Mouse (Mus musculus) ES-E14 (cell line): ENCODE measurements at regions not wholly inside any gene's neighbourhood (a gene's known extent, or its start where the extent isn't known, plus 50 kb on each side); places are given as distances from the start of the nearest gene placed in this dataset.

Experiments
- DNase-seq: peaks from one replicate; pipeline ENCODE4 v3.0.0-alpha.2; 2013; ENCODE audit warnings: low read depth, low spot score
- H3K27ac ChIP-seq: 2 replicates; pipeline ENCODE4 v1.5.1; 2012; ENCODE audit warnings: low read depth, mild to moderate bottlenecking, low read length, moderate library complexity, mixed read lengths; ENCODE audit not compliant: poor library complexity, insufficient read depth, severe bottlenecking
- H3K36me3 ChIP-seq: 2 replicates; pipeline ENCODE4 v1.6.1; 2012; ENCODE audit warnings: mild to moderate bottlenecking, low read length, moderate library complexity, mixed read lengths; ENCODE audit not compliant: control insufficient read depth, poor library complexity, insufficient read depth, severe bottlenecking
- H3K4me1 ChIP-seq, 2 experiments: fragments of 150-350 bp in 1 of 2; sonication (generic) in 1 of 2; 2 replicates each; pipeline ENCODE4 v1.6.1; 2012; ENCODE audit warnings: low read length in 2 of 2, mild to moderate bottlenecking in 1 of 2, mixed read lengths in 1 of 2; ENCODE audit not compliant: control insufficient read depth in 2 of 2, insufficient read depth in 2 of 2, poor library complexity in 1 of 2
- H3K4me3 ChIP-seq, 2 experiments: fragments of 150-350 bp in 1 of 2; sonication (generic) in 1 of 2; 2 replicates each; pipeline ENCODE4 v1.5.1; 2012; ENCODE audit warnings: low read length in 2 of 2, low read depth in 1 of 2, mild to moderate bottlenecking in 1 of 2, mixed read lengths in 1 of 2; ENCODE audit not compliant: insufficient read depth in 1 of 2, poor library complexity in 1 of 2, severe bottlenecking in 1 of 2
- H3K9ac ChIP-seq: 2 replicates; pipeline ENCODE4 v1.6.1; 2012; ENCODE audit warnings: low read depth, mild to moderate bottlenecking, low read length, mixed read lengths; ENCODE audit not compliant: poor library complexity, insufficient read depth, severe bottlenecking
- H3K9me3 ChIP-seq: fragments of 150-350 bp; sonication (generic); 2 replicates; pipeline ENCODE4 v1.6.1; 2012; ENCODE audit warnings: low read depth, mild to moderate bottlenecking, low read length; ENCODE audit not compliant: control insufficient read depth, insufficient read depth
- CHD2 ChIP-seq: IDR thresholded peaks from 2 replicates; pipeline ENCODE4 v1.6.1; 2014; ENCODE audit warnings: mild to moderate bottlenecking, low read depth, low read length, inconsistent platforms
- HCFC1 ChIP-seq: IDR thresholded peaks from 2 replicates; pipeline ENCODE4 v1.6.1; 2012; ENCODE audit warnings: low read length, inconsistent platforms, borderline replicate concordance; ENCODE audit not compliant: insufficient read depth
- MAFK ChIP-seq: IDR thresholded peaks from 2 replicates; pipeline ENCODE4 v1.6.1; 2014; ENCODE audit warnings: mild to moderate bottlenecking, low read depth, low read length, inconsistent platforms; ENCODE audit not compliant: insufficient read depth
- ZC3H11A ChIP-seq: IDR thresholded peaks from 2 replicates; pipeline ENCODE4 v1.6.1; 2012; ENCODE audit warnings: low read depth, mild to moderate bottlenecking, inconsistent platforms, low read length, borderline replicate concordance
- ZNF384 ChIP-seq: IDR thresholded peaks from 2 replicates; pipeline ENCODE4 v1.6.1; 2012; ENCODE audit warnings: low read depth, low read length, inconsistent platforms
- in situ Hi-C, 2 experiments: fragments of 600-800 bp; cut with MboI; formaldehyde crosslinking; loops; one replicate each; pipeline ENCODE4 v1.15.1; 2025; ENCODE audit warnings: low sequenced_read_pairs in 2 of 2, inconsistent platforms in 1 of 2; ENCODE audit not compliant: unreplicated experiment in 2 of 2

GRCm38 (mm10) chr1:193477298-193477697, 107.2 kb upstream of the Camk1g start:
- no peak overlapping the region for H3K27ac ChIP-seq
- in situ Hi-C loops, result no loop called here
- TF ChIP-seq MAFK, result no peak
- H3K4me3 ChIP-seq, result no peak overlapping the region
- H3K4me1 ChIP-seq, result peaks cover 2 to 10% of the 10 kb centered on the region in 2 experiments; a peak in 1 of 4 replicates
- no peaks in the 10 kb centered on the region for H3K36me3 ChIP-seq
- no peak for DNase-seq
- H3K9me3 ChIP-seq, result no peaks in the 10 kb centered on the region
- H3K9ac ChIP-seq, result no peak overlapping the region

- no peaks in the 10 kb centered on the region for H3K36me3 ChIP-seq
- peaks cover 2 to 10% of the 10 kb centered on the region in 2 experiments; a peak in 1 of 4 replicates for H3K4me1 ChIP-seq
- in situ Hi-C loops, result no loop called here
- no peak overlapping the region for H3K27ac ChIP-seq
- TF ChIP-seq HCFC1 (no peak), ZC3H11A (no peak), MAFK (no peak), CHD2 (no peak), ZNF384 (no peak)
- DNase-seq, result no peak
- no peaks in the 10 kb centered on the region for H3K9me3 ChIP-seq
- H3K4me3 ChIP-seq, result no peak overlapping the region
- H3K9ac ChIP-seq, result no peak overlapping the region
Observed at GRCm38 (mm10) chr1:193476805-193477204, 106.7 kb upstream of the Camk1g start.

- in situ Hi-C loops, result no loop called here
- Histone ChIP-seq H3K4me3 (no peak overlapping the region), H3K27ac (no peak overlapping the region), H3K9ac (no peak overlapping the region), H3K36me3 (no peaks in the 10 kb centered on the region), H3K9me3 (no peaks in the 10 kb centered on the region), H3K4me1 (no peaks in the 10 kb centered on the region)
- no peak for TF ChIP-seq ZNF384
- TF ChIP-seq HCFC1, result no peak
- DNase-seq, result no peak
Observed at GRCm38 (mm10) chr1:193466306-193466705, 96.2 kb upstream of the Camk1g start.

DNA sequence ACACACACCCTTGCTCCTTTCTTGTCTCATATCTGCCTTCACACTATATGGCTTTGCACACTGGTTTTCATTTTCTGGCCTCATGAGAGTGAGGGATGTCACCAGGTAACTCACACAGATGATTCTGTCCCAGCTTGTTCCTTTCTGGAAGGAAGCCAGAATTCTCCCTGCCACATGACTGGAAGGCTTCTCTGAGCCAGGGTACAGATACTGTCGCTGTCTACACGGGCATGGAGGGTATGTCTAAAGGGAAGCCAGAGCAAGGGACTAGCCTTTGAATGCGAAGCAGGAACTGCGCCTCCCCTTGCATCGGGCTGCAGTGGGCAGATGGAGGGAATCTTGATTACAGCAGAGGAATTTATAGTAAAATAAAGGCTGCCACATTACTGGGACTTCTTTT, 89.6 kb upstream of the Camk1g start:
- no peaks in the 10 kb centered on the region for H3K4me1 ChIP-seq

DNA sequence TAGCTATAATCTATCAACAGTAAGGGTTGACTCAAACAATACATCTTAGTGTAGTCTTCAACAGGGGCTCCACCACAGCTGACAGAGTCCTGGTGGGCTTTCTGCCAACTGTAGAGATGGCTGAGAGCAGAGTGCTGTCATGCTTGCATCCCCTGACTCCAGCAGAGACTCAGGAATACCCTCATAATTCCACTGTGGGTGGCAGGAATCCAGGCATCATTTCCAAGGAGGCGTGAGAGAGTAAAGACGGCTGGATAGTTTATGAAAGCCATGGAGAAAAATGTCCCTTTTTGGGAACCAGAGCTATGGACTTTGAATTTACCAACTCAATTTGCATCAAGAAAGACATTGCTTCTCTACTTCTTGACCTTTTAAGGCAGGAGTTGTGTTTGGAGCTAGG, 87.8 kb upstream of the Camk1g start:
- Histone ChIP-seq H3K4me1 (no peaks in the 10 kb centered on the region), H3K36me3 (no peaks in the 10 kb centered on the region), H3K9ac (no peak overlapping the region), H3K9me3 (no peaks in the 10 kb centered on the region), H3K27ac (no peak overlapping the region), H3K4me3 (no peak overlapping the region)
- no peak for TF ChIP-seq CHD2
- TF ChIP-seq ZC3H11A, result no peak
- TF ChIP-seq MAFK, result no peak
- TF ChIP-seq ZNF384, result no peak
- TF ChIP-seq HCFC1, result no peak
- no peak for DNase-seq
- in situ Hi-C loops, result no loop called here

More for the DNA sequence above, 89.6 kb upstream of the Camk1g start:
- in situ Hi-C loops, result no loop called here
- Histone ChIP-seq H3K36me3 (no peaks in the 10 kb centered on the region), H3K27ac (no peak overlapping the region), H3K4me3 (no peak overlapping the region), H3K9ac (no peak overlapping the region), H3K9me3 (no peaks in the 10 kb centered on the region)
- TF ChIP-seq ZC3H11A, result no peak
- no peak for TF ChIP-seq ZNF384
- TF ChIP-seq CHD2, result no peak
- no peak for DNase-seq
